Mouse (Mus musculus): Measurements from ENCODE around the gene Cry1.

Gene Cry1

GRCm38 (mm10) chr10:85184964-85185608 lies at the start of gene Cry1:
Gene Cry1 (minus strand): TSS chr10:85185064.
- in situ Hi-C loops (cut with MboI; ENCODE audit: low sequenced_read_pairs): no loop called here

GRCm38 (mm10) chr10:85221771-85222050 lies 36.8 kb upstream of the Cry1 start:
- in situ Hi-C loops (cut with MboI; ENCODE audit: low sequenced_read_pairs): loop anchor here (25.0 kb wide), 1 partner anchor 416 kb away; no protein-coding TSS in a partner anchor

- in situ Hi-C loops (cut with MboI; ENCODE audit: low sequenced_read_pairs): loop anchor here (25.0 kb wide), 1 partner anchor 416 kb away; no protein-coding TSS in a partner anchor
Observed at GRCm38 (mm10) chr10:85220918-85221770, 36.3 kb upstream of the Cry1 start.

- in situ Hi-C loops (cut with MboI; ENCODE audit: low sequenced_read_pairs): loop anchor here (25.0 kb wide), 1 partner anchor 422 kb away; no protein-coding TSS in a partner anchor
Observed at GRCm38 (mm10) chr10:85214847-85215246, 30.0 kb upstream of the Cry1 start.

GRCm38 (mm10) chr10:85211673-85212072 lies 26.8 kb upstream of the Cry1 start:
- in situ Hi-C loops (cut with MboI; ENCODE audit: low sequenced_read_pairs): loop anchor here (25.0 kb wide), 1 partner anchor 426 kb away; no protein-coding TSS in a partner anchor

DNA sequence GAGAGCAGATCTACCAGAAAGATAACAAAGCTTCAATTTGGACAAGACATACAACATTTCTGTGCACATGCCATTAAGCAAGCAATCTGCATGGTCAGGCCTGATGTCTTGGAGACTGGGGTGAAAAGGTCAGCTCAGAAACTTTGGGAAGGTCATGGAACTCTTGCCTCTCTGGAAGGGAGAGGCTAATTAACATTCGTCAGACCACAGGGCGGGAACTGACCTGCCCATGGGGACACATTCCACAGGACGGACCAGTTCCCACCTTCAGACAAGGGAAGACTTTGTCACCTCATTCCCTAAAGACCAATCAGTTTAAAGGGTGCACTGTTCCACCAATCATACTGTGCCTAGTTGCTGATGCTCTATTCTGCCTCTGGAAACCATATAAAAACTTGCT lies 25.3 kb upstream of the Cry1 start:
- in situ Hi-C loops (cut with MboI; ENCODE audit: low sequenced_read_pairs): loop anchor here (25.0 kb wide), 1 partner anchor 427 kb away; no protein-coding TSS in a partner anchor

- in situ Hi-C loops (cut with MboI; ENCODE audit: low sequenced_read_pairs): loop anchor here (25.0 kb wide), 1 partner anchor 428 kb away; no protein-coding TSS in a partner anchor
Observed at GRCm38 (mm10) chr10:85209119-85209605, 24.3 kb upstream of the Cry1 start.

GRCm38 (mm10) chr10:85205316-85205715 lies 20.5 kb upstream of the Cry1 start:
- in situ Hi-C loops (cut with MboI; ENCODE audit: low sequenced_read_pairs): loop anchor here (25.0 kb wide), 1 partner anchor 432 kb away; no protein-coding TSS in a partner anchor

- in situ Hi-C loops (cut with MboI; ENCODE audit: low sequenced_read_pairs): loop anchor here (25.0 kb wide), 1 partner anchor 433 kb away; no protein-coding TSS in a partner anchor
Observed at GRCm38 (mm10) chr10:85204255-85204855, 19.5 kb upstream of the Cry1 start.

GRCm38 (mm10) chr10:85194528-85194927 lies 9.7 kb upstream of the Cry1 start:
- in situ Hi-C loops (cut with MboI; ENCODE audit: low sequenced_read_pairs): no loop called here

DNA sequence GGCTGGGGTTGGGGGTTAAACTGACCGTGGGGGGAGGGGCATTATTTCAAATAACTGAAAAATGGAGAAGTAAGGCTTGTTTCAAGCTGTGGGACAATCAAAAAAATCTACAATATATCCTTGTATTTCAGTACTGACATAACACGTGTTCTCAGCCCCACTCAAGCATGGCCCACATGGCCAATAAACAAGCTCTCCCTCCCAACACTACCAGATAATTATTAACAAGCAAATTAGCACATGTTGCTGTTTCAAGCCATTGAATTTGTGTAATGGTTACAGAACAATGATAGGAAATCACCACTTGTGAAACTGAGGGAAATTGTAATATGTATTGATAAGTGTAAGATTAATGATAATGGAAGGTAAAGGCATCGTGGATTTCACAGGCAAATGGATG lies 8.5 kb upstream of the Cry1 start:
- in situ Hi-C loops (cut with MboI; ENCODE audit: low sequenced_read_pairs): no loop called here

GRCm38 (mm10) chr10:85190652-85191051 lies 5.8 kb upstream of the Cry1 start:
- in situ Hi-C loops (cut with MboI; ENCODE audit: low sequenced_read_pairs): no loop called here

GRCm38 (mm10) chr10:85189966-85190365 lies 5.1 kb upstream of the Cry1 start:
- in situ Hi-C loops (cut with MboI; ENCODE audit: low sequenced_read_pairs): no loop called here

DNA sequence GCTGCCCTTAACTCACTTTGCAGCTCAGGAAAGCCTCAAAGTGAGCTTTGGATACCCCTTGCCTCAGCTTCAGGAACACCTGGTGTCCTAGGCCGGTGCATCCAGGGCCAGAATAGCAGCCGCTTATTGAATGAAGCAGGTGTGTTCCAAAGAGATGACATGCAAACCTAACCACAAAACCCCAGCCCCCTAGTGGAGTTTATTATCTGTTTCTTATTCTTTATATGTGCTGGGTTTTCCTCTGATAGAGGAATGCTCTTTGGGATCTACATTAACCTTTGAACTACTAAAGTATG lies 1.6 kb upstream of the Cry1 start:
- in situ Hi-C loops (cut with MboI; ENCODE audit: low sequenced_read_pairs): no loop called here

DNA sequence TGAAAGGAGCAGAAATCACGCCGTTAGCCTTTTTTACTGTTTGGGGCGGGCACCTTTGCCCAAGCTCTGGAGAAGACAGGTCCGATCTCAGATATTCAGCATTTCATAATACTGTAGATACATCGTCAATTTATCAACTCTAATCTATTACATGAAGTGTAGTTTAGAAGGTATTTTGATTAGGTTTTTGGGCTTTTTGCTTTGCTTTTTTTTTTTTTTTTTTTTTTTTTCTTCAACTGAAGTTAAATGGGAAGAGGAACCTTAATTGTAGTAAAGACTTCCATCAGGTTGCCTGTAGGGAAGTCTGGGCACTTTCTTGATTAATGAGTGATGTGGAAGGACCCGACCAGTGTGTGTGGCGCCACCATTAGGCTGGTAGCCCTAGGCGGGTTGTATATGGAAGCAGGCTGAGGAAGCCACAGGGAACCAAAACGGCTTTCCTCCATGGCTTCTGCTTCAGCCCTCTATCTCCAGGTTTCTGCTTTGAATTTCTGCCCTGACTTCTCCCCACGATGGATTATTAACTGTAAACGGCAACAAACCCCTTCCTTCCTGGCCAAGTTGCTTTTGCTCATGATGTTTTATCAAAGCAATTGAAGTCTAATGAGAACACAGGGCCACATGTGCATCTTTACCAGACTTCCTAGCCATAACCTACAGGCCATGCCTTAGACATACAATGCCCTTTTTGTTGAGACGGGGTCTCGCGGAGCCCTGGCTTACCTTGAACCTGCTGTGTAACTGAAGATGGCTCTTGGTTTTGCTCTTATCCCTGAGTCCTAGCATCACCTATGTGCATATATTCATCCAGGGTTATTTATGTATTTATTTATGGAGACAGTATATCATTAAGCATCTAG lies 1.0 kb upstream of the Cry1 start:
- in situ Hi-C loops (cut with MboI; ENCODE audit: low sequenced_read_pairs): no loop called here

- in situ Hi-C loops (cut with MboI; ENCODE audit: low sequenced_read_pairs): no loop called here
Observed at GRCm38 (mm10) chr10:85184201-85184963, 482 bp downstream of the Cry1 start.

DNA sequence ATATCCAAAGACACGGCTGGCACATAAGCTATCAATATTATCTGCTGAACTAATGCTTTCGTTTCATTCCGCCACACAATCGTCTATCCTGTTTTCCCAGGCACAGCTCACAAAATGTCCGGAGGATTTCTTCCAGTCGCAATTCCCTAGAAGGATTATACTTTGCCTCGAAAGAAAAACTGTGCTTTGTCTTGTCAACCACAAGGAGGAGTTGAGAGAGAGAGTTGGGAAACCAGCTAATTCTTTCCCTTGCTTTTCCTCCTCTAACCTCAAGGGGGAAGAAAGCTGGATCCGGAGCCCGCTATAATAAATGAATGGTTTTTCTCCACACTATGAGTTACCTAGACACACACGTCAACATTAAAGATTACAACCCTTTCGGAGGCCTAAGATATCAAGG lies 1.2 kb downstream of the Cry1 start:
- in situ Hi-C loops (cut with MboI; ENCODE audit: low sequenced_read_pairs): no loop called here

DNA sequence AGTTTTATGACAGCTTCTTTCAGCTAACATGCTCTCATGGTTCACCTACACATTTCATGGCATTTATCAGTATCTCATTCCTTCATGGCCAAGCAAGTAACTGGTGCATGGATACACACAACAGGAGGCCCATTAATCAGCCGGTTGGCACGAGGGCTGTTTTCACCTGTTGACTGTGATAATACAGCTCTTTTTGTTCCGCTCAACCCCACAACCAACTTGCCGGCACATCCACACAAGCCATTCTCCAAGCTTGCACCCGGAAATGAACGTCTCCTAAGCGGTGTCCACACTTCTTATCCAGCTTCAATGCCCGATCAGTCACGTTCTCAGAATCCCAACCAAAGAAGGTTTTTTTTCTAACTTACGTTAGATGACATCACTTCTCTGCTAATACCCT lies 2.1 kb downstream of the Cry1 start:
- in situ Hi-C loops (cut with MboI; ENCODE audit: low sequenced_read_pairs): no loop called here

- in situ Hi-C loops (cut with MboI; ENCODE audit: low sequenced_read_pairs): no loop called here
Observed at GRCm38 (mm10) chr10:85176640-85177039, 8.2 kb downstream of the Cry1 start.

- in situ Hi-C loops (cut with MboI; ENCODE audit: low sequenced_read_pairs): no loop called here
Observed at GRCm38 (mm10) chr10:85165306-85165705, 19.6 kb downstream of the Cry1 start.
